Mouse (Mus musculus) neutrophil, adult 5-6 weeks (primary cell): ENCODE data around the gene Hp1bp3. TPM values are rescaled to one million over a fixed set of nuclear protein-coding genes. Genes with fewer than 3 reads are reported as not detected.

Experiments
- ATAC-seq: fragments of 151-379, 151-347 bp; 2 replicates; pipeline ENCODE4 v1.8.0; 2017; ENCODE audit warnings: mild to moderate bottlenecking, moderate TSS enrichment; ENCODE audit not compliant: insufficient number of reproducible peaks, poor library complexity, low FRiP score, severe bottlenecking; ENCODE audit errors: extremely low read depth
- total RNA-seq: library from RNA; stranded (forward); fragments of 200-1000 nt; gene quantifications from 2 replicates; pipeline ENCODE4 v1.2.3, GENCODE M21; 2017

The Hp1bp3 gene
- 170 and 181 TPM in 2 replicates for total RNA-seq

GRCm38 (mm10) chr4:138216200-138216890, at the start of gene Hp1bp3:
TSS of gene Hp1bp3 (plus strand) at chr4:138216296.
- ATAC-seq: peak; percentile 15; the same call in 1 of the 2 replicates

DNA sequence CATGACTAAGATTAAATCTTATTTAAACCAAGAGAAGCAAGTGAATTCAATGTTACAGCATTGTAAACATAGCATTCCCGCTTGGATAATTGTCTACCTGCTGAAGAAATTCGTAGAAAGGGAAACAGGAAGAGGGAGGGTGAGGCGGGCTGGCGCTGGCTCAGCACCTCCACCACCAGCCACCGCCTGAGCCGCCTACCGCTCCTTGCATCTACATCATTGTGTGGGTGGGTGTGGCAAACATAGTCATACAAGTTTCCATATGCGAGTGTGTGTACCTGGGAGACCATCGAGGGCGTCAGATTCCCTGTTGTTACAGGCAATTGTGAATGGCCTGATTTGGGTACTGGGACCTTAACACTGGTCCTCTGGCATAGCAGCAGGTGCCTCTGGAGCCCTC, 49.6 kb upstream of the Hp1bp3 start:
- no peak for ATAC-seq

GRCm38 (mm10) chr4:138168162-138168561, 47.9 kb upstream of the Hp1bp3 start:
- ATAC-seq: no peak

- no peak for ATAC-seq
Measured at GRCm38 (mm10) chr4:138169420-138169819, 46.7 kb upstream of the Hp1bp3 start.

GRCm38 (mm10) chr4:138172686-138173085, 43.4 kb upstream of the Hp1bp3 start:
- ATAC-seq: no peak

DNA sequence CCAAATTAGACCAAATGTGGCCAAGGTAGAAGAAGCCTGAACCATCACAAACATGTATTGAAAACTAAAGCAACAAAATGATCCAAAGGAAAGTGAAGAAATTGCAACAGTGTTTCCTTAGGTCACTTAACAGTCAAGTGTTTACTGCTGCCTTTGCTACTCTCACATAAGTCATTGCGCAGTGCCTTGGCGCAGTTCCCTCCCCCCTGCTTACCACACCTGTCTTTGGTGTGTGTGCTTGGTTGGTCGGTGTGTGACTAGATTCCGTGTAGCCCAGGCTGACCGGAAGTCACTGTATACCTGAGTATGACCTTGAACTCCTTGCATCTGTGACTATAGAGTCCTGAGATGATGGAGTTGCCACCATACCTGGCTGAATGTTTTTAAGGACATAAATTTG, 36.7 kb upstream of the Hp1bp3 start:
- ATAC-seq: no peak

- no peak for ATAC-seq
Measured at GRCm38 (mm10) chr4:138180719-138181118, 35.4 kb upstream of the Hp1bp3 start.

DNA sequence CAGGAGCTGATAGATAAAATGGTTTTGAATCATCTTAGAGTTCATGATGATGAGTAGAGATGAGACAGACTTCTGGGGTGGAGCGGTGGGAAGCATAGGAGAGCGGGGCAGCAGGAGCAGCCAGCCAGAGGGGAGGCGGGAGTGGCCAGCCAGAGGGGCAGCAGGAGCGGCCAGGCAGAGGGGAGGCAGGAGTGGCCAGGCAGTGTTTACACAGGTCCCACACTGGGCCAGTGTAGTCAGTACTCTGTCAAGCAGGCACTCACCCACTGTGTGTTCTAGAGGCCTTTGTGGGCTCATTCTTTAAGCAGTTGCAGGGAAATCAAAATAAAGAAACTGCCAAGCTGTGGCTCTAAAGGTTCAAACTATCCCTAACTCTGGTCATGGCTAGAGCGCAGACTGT, 32.0 kb upstream of the Hp1bp3 start:
- ATAC-seq: no peak

- no peak for ATAC-seq
Measured at GRCm38 (mm10) chr4:138184573-138184981, 31.5 kb upstream of the Hp1bp3 start.

- no peak for ATAC-seq
Measured at GRCm38 (mm10) chr4:138185961-138186360, 30.1 kb upstream of the Hp1bp3 start.

DNA sequence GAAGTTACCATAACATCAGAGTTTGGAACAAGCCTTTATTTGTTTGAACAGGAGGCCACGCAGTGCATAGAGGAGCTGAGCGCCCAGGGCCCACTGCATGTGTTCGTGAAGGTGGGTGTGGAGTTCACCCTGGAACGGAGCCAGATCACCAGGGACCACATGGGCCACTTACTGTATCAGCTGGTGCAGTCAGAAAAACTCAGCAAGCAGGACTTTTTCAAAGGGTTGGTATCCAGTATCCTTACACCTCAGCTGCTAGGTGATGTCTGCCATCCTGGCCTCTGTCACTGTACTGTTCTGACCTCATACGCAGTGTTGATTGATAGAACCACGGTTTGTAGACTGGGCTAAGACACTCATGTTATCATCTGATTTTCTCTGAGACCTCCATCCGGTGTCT, 28.1 kb upstream of the Hp1bp3 start:
- ATAC-seq: no peak

DNA sequence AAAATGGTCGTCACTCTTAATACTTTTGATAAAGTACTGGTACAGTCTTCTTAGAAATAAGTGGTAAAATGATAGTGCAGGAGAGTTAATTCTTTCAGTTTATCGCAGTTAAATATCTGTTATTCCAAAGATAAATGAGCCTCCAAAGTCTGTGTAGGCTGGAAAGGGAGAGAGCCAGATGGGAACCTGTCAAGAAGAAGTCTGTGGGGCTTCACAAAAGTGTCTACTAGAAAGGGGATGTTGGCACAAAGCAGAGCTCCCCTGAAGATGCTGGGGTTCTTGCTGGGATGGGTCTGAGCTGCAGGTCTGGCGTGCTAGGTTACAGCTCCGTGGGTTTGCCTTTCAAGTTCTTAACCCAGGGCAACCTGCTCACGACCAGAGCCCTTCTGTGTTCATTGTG, 23.5 kb upstream of the Hp1bp3 start:
- no peak for ATAC-seq

DNA sequence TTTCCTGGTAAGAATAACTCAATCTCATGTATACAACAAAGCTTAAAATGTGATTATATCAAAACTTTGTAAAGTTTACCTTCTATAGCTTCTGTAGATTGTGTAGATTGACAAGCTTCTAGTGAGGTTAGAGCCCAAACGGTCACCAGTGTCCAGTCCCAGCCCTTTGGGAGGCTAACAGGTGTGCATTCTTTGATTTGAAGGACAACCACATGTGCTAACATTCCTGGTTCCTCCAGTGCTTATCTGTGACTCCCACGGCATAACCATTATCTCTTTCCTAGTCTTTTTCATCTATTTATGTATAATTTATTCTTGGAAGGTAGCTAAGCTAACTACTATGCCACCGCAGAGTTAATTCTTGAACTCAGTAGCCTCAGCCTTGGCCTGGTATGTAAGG, 15.3 kb upstream of the Hp1bp3 start:
- no peak for ATAC-seq

DNA sequence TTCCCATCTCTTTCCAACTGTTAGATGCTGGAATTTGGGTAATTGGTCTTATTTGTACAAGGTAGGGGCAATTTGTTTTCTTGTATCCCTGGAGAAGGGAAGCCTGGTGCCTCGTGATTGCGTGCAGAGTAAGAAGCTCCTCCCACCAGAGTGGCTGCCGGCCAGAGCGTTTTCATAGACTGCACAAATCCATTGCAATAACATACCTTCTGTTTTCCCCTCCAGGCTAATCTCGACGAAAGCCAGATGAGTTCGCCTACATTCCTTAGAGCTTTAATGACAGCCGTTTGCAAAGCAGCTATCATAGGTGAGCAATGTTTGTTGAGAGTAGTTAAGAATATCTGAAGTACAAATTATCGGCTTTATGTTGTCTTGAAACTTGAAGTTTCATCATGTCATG, 14.4 kb upstream of the Hp1bp3 start:
- ATAC-seq: no peak

DNA sequence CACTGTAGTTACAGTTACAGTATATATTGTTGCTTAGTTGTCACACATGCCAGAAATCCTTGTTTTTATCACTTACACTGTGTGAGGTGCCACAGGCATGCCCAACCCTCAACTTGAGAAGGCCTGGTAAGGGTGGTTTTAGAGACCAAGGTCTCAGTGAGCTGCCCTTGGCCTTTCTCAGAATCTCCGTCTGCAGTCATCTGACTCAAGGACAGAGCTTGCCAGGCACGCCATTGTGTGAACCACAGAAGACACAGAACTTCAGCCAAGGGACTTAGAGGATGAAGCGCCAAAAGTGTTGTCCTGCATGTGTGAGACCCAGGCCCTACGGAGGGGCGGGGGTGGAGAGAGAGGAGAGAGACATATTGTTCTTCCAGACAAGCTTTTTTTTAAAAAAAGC, 6.0 kb upstream of the Hp1bp3 start:
- no peak for ATAC-seq

- no peak for ATAC-seq
Measured at GRCm38 (mm10) chr4:138213861-138214260, 2.2 kb upstream of the Hp1bp3 start.

DNA sequence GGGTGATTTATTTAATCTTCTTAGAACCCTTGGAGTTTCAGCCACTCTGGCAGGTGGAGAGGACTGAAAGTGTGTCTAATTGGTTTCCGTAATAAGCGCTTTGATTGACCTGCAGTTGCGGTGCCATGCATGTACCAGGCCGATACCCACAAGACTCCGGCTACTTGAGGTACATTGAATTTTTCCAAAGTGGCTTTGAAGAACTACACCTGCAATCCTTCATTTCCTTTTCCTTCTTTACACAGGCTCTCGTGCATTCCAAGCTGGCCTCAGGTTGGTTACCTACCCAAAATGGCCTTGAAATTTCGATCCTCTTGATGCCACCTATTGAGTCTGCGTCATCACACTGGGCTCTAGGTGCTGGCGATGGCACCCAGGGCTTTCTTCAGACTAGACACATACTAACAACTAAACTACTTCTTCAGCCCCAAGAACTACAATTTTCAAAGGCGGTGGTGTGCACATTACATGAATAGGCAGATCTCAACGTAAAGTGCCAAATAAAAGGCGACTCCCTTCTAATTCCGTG, 361 bp upstream of the Hp1bp3 start:
- no peak for ATAC-seq

DNA sequence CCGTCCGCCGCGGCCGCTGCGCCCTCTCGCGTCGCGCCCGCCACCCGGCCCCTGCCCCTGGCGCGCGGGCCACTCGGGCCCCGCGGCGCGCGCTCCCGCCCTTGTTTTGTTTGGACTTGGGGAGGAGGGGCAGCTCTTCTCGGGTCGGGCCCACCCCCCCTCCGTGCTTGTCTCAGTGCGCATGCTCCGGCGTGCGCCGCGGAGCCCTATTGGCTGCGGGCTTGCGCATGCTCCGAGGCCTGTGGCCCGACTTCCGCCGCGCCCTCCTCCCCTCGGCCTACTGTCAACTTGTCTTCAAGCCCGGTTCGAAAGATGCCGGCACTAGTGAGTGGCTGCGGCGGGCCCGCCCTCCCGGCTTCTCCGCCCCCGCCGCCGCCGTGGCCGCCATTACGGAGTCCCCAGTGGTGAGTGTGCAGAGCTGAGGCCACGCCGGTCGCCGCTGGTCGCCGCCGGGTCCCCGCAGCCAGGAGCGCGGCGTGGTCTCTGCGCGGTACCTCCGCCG, 846 bp downstream of the Hp1bp3 start:
- peak; percentile 91 for ATAC-seq

DNA sequence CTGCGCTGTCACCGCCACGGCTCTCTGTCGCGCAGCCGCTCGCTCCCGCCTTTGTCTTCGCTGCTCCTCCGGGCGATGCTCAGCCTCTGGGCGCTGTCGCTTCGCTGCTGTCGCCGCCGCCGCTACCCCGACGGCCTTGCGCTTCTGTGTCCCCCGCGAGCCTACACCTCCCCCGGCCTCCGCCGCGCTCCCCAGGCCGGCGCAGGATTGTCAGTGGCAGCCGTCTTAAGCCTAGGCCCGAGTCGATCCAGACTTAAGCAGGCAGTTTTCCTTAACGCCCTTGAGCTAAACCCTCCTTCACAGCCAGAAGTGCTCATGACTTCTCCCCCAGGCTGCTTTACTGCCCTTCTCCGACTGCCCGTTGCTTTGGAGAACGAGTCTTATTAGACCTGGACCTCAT, 1.3 kb downstream of the Hp1bp3 start:
- ATAC-seq: no peak

GRCm38 (mm10) chr4:138217951-138218685, 2.0 kb downstream of the Hp1bp3 start:
- no peak for ATAC-seq
